Mouse (Mus musculus) mesoderm, embryonic 11.5 days (tissue): ENCODE data around the gene Vps9d1.
"Not testable (repeated sequence)": the region's sequence is repeated elsewhere in the genome, so short reads cannot be mapped to it uniquely, and the experiment has no call there.

Experiments used
- DNase-seq: peaks from one replicate; pipeline ENCODE4 v3.0.0-alpha.2; 2012; ENCODE audit warnings: low read depth, low spot score

Gene Vps9d1

DNA sequence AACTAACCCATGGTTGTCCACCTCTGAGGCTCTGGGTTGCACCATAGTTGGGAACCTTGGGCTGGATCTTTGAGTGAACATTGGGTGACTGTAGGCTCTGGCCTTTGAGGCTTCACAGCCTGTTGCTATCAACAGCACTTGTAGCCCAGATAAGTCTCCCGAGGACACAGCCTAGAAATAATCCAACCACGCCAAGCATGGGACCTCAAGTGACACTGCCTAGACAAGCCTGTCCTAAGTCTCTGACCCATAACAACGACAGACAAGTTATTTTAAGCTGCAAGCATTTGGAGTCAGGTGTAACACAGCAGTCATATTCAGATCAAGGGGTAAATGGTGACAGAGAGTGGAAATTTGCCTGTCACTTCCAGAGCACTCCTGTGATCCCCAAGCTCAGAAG, 38.7 kb downstream of the Vps9d1 start:
- DNase-seq: no peak

GRCm38 (mm10) chr8:123213118-123213772, 40.9 kb downstream of the Vps9d1 start:
- DNase-seq: no peak

GRCm38 (mm10) chr8:123212321-123213117, 41.6 kb downstream of the Vps9d1 start, which contains the start of the genes Chmp1a and Spata33:
Chmp1a (minus strand) TSS chr8:123212763.
Spata33 (plus strand) TSS chr8:123212832.
- DNase-seq: peak; percentile 98

- no peak for DNase-seq
These were observed 42.3 kb downstream of the Vps9d1 start for GRCm38 (mm10) chr8:123211876-123212275.

DNA sequence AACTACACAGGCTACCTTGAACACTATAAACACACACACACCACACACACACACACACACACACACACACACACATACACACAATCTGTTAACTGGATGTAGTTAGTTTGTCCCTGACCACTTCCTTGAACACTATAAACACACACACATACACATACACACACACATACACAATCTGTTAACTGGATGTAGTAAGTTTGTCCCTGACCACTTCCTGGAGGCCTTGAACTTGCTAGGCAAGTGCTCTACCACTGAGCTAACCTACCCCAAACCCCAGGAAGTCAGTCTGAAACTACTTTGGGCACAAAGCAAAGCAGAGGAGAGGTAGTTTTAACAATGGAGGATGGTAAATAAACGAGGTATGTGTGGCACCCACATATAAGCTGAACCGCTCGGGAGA, 50.6 kb downstream of the Vps9d1 start:
- no peak for DNase-seq

GRCm38 (mm10) chr8:123202288-123202687, 51.9 kb downstream of the Vps9d1 start:
- DNase-seq: peak; percentile 89

- DNase-seq: no peak
These were observed 54.3 kb downstream of the Vps9d1 start for GRCm38 (mm10) chr8:123199864-123200263.

GRCm38 (mm10) chr8:123197016-123197415, 57.1 kb downstream of the Vps9d1 start:
- not testable (repeated sequence) for DNase-seq

DNA sequence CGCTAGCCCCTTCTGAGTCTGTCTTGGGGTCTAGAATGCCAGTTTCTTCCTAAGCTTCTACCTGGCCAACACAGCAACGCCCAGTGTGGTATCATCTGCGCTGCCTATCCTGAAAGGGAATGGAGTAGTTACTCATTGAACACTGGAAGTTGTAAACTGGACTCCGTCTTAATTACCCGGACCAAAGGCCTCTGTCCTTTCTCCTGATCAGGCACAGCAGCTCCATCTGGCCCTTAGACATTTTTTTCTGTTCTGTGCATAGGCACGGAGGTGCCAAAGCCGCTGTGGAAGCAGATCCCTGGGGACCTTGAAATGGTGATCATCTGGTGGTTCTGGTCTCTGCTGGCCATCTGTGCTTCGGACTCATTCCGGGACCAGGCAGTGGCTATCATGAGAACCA, 60.4 kb downstream of the Vps9d1 start:
- DNase-seq: no peak
